Mouse (Mus musculus) ES-E14 (cell line): ENCODE results near the gene Azgp1.

Experiments used
- HCFC1 ChIP-seq: IDR thresholded peaks from 2 replicates; pipeline ENCODE4 v1.6.1; 2012; ENCODE audit warnings: low read length, inconsistent platforms, borderline replicate concordance; ENCODE audit not compliant: insufficient read depth
- ZC3H11A ChIP-seq: IDR thresholded peaks from 2 replicates; pipeline ENCODE4 v1.6.1; 2012; ENCODE audit warnings: low read depth, mild to moderate bottlenecking, inconsistent platforms, low read length, borderline replicate concordance
- ZNF384 ChIP-seq: IDR thresholded peaks from 2 replicates; pipeline ENCODE4 v1.6.1; 2012; ENCODE audit warnings: low read depth, low read length, inconsistent platforms

DNA sequence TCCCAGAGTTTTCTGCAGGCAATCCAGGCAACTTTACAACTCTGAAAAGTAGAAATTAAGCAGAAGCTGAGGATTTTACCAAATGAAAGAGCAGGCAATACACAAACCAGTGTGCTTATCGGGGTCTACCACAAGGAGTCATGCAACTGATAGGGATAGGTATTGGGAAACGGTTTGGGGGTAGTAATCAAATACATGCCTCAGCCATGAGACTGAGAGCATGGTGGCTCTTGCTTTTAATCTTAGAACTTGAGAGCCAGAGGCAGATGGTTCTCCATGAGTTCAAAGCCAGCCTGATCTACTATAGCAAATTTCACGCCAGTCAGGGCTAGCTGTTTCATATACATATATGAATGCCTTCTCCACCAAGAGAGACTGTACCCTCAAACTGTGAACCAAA is 24.9 kb upstream of the Azgp1 start:
- TF ChIP-seq ZC3H11A (no peak), ZNF384 (no peak), HCFC1 (no peak)
